Mouse (Mus musculus) gastrocnemius, postnatal 25 days (tissue): Measurements from ENCODE around the gene Vmn1r184. TPM values are rescaled to one million over a fixed set of nuclear protein-coding genes. Genes with fewer than 3 reads are reported as not detected.
"Not testable (repeated sequence)": the region's sequence is repeated elsewhere in the genome, so short reads cannot be mapped to it uniquely, and the experiment has no call there.

Experiments
- DNase-seq: peaks from one replicate; pipeline ENCODE4 v3.0.0; 2022
- long read RNA-seq, 2 experiments: library from polyadenylated mRNA; stranded (forward); transcript quantifications; one replicate each; pipeline ENCODE4 v2.0.0; 2021
- total RNA-seq, 2 experiments: library from RNA; stranded (reverse); gene quantifications; 1 replicate in 1 of 2; 2 replicates in 1 of 2; pipeline ENCODE4 v1.2.3; 2021

Vmn1r184 gene
- not detected for total RNA-seq
- long read RNA-seq, experiment 1, result 0 reads
- long read RNA-seq, experiment 2, result 0 reads

DNA sequence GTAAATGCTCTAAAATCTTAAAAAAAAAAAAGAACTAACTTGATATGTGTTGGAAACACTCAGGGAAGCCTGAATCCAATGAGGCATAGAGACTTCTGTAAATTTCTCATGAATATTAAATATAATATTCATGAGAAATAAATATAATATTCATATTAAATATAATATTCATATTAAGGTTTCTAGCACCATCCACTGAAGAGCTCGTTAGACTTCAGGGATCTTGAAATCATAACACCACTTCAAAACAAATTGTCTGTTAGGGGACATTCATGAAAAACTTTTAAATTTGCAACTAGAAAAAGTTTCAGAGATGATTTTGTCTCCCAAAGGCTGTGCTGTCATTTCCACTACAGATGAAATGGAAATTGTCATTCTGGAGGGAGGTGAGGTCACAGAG is at the start of gene Vmn1r184:
Gene Vmn1r184, plus strand, starts transcription at position 301 of the 400 bp plus-strand sequence.
- not testable (repeated sequence) for DNase-seq

DNA sequence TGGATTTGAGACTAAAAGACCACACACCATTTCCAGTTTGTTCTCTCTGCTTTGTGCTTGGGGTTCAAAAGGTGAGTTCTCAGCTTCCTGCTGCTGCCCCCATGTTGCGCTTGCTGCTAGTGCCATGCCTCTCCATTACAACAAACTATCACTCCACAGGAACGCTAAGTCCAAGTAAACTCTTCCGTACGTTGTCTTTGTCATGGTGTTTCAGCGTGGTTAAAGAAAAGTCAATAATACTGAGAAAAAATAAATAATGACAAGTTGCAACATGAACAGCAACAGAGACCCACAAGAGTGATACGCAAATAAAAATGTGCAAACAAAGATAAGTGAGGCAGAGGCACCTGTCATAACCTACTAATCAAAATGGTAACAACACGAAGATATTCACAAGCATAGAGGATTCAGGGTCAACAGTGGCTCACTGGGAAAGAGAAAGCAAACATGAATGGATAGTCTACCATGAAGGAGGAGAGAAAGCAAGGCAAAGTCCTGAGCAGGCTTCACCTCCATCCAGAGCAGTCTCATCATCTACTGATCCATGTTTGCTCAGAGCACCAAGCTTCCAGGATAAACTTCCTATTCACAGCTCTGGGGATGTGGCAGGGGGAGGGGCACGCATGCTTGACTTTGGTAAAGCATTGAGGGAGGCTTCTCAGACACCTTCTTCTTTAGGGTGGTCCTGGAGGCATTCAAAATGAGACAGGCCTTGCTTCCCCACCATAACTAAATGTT is 43.5 kb downstream of the Vmn1r184 start:
- DNase-seq, result not testable (repeated sequence)

DNA sequence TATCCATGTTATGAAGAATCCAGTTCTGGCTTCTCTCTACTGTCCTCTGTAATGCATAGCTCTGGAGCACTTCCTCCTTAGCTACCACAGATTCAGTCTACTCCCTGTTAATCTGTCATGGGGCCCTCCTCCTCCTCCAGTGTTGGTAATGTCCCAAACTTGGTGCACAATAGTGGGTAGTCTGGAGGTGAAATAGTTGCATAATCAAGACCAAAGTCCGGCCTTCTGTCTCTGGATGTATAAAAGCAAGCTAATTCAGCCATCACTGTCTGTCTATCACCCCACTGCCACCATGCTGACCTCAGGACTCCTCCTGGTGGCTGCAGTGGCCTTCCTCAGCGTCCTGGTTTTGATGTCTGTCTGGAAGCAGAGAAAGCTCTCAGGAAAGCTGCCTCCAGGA is 46.8 kb downstream of the Vmn1r184 start, which contains the start of gene Cyp2a4:
Gene Cyp2a4, plus strand, starts transcription at position 244 of the 400 bp plus-strand sequence.
- not testable (repeated sequence) for DNase-seq

DNA sequence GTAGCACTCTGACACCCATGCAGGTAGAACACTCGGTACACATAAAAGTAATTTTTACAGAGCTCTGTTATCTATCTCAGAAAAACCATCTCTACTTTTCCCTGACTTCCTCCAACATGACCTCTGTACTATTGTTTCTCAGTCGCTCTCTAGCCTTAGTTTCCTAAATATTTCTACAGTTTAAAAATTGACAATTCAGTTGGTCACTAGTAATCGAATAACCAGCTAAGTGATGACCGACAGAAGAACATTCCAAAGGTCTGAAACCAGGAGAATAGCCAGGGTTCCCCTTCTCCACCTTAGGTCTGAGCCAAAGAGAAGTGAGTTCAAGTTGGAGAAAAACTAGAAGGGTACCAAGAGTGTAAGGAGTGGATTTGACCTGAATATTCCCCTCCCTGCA is 51.7 kb downstream of the Vmn1r184 start:
- not testable (repeated sequence) for DNase-seq

DNA sequence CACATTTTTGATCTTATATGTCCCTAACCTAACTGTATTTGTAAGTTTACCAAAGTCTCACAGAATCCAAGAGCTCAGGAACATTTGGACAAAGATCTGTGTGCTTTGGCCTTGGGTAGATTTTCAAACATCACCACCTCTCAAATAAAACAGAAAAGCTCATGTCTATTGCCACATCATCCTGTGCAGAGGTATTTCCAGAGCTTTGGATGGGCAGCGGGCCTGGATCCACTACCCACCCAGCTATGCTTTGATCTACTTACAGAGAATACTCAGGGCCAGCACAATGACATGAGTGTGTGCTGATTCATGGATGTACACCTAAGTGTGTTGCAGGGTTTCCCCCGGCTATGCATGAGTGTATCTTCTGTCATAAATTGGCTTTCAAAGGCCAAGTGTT is 55.1 kb downstream of the Vmn1r184 start:
- not testable (repeated sequence) for DNase-seq

DNA sequence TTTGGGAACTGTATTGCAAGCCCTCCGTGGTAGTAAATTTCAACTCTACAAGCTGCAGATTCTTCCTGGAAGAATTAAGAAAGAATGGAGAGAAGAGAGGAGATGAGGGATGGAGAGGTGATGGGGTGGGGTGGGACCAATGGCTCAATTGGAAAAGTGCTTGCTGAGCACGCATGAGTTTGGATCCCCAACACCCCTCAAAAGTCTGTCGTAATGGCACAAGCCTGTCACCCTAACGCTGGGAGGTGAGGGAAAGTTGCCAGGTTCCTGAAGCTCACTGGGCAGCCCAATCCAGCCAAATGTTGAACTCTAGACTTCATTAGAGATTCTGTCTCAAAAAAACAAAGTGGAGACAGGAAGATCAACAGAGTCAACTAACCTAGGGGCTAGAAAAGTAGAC is 55.7 kb downstream of the Vmn1r184 start:
- DNase-seq, result not testable (repeated sequence)

Other genes with a start within 250 kb of the Vmn1r184 start
- gene Cyp2b13, start 198.8 kb upstream of the Vmn1r184 start, total RNA-seq, result not detected
- gene Cyp2b9, start 86.9 kb upstream of the Vmn1r184 start, total RNA-seq, result not detected
- not detected for gene Cyp2a4, start 46.8 kb downstream of the Vmn1r184 start, total RNA-seq
- not detected for gene Nlrp9c, start 143.4 kb downstream of the Vmn1r184 start, total RNA-seq
- gene Nlrp4a, start 174.8 kb downstream of the Vmn1r184 start, total RNA-seq, result not detected